Mouse (Mus musculus) layer of hippocampus, adult 9-11 months (tissue): ENCODE data around the gene Ppfia4.

Experiments used
- DNase-seq: peaks from one replicate; pipeline ENCODE4 v3.0.0; 2022

Gene Ppfia4

DNA sequence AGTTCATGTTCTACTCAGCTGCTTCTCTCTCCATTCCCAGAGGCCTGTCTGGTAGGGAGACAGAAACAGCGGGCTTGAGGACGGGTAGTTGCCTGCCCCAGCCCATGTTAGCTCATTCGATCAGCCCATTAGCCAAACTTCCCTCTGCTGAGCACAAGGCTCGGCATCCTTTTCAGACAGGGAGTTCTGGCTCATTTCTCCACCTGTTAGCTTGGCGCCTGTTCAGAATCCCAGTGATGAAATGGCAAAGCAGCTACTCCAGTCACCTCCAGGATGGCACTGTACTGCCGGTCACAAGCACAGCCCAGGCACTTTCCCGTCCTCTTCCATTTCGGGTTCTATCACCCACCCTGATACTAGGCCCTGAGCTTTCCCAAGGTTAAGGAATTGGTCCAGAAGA, 35.5 kb downstream of the Ppfia4 start:
- DNase-seq = peak; percentile 76

DNA sequence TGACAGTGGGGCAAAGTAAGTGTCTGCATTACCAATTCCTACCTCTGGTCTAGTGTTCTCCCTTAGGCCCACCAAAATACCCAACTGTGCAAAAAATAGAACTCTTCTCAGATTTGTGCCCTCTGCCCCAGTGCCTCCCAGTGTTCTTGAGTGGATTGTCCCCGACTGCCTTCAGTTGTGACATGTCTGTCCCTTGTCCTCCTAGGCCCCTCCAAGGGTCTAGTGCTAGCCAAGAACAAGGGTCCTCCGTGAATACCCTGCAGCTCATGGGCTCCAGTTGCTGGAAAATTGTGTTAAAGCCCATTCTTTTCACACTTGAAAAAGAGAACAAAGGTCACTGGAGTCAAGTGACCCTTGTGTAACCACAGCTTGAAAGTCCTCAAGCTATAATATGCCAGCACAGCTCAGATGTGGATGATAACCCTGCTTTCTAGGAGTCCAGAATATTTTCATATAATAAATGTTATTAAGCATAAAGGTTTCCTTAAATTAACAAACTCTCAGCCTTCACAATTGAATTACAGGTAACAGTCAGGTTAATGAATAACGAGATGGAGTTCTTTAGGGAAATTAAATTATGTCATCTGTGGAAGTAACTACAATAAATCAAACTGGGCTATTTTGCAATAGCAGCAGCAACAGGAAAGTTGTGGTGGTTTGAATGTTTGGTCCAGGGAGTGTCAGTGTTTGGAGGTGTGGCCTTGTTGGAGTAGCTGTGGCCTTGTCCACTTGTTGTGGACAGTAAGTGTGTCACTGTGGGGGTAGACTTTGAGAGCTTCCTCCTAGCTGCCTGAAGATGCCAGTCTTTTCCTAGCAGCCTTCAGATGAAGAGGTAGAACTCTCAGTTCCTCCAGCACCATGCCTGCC, 38.8 kb downstream of the Ppfia4 start:
- DNase-seq = no peak

GRCm38 (mm10) chr1:134293276-134293675, 39.5 kb downstream of the Ppfia4 start:
- no peak for DNase-seq

- no peak for DNase-seq
Measured at GRCm38 (mm10) chr1:134292601-134293000, 40.1 kb downstream of the Ppfia4 start.

DNA sequence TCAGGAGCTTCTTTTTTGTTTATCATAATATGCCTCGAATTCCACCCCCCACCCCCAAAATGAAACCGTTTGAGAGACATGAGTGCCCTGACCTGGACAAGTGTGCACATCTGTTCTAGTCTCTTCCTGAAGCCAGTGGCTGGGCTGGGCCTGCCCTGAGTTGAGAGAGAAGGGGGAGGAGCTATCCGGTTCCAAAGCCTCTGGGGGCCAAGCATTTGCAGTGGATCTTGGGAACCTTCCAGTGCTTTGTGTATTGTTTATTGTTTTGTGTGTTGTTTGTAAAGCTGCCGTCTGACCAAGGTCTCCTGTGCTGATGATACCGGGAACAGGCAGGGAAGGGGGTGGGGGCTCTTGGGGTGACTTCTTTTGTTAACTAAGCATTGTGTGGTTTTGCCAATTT, 40.7 kb downstream of the Ppfia4 start:
- peak; percentile 66 for DNase-seq

- no peak for DNase-seq
Measured at GRCm38 (mm10) chr1:134291555-134291954, 41.2 kb downstream of the Ppfia4 start.

DNA sequence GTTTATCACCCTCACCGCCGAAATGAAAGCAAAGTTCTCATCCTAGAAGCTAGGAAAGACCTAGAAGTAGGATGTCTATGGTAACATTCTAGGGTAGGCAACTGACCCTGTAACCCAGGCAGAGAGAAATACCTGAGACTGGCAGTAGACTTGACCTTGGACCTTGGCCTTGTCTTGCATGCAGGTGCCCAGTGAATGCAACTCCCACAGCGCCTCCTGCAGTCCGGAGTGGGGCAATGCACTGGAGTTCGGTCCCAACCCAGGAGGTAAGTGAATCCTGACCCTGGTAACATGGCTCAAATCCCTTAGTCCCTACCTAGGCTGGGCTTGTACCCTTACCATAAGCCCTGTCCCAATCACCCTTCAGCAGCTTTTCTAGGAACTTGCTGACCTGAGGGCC, 41.8 kb downstream of the Ppfia4 start:
- no peak for DNase-seq

DNA sequence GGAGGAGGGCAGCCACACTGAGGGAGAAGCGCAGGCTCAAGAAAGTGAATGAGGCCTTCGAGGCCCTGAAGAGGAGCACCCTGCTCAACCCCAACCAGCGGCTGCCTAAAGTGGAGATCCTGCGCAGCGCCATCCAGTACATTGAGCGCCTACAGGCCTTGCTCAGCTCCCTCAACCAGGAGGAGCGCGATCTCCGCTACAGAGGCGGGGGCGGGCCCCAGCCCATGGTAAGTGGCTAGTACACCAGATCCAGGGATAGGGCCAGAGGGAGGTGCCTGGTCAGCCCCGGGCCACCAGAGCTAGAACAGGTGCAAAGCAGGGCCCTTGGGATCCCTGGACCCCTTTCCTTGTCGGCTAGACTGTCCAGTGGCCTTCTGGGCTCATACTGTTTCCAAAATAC, 42.4 kb downstream of the Ppfia4 start:
- DNase-seq = no peak

GRCm38 (mm10) chr1:134289598-134290099, 43.1 kb downstream of the Ppfia4 start, which contains the start of gene Myog:
Gene Myog (plus strand): TSS chr1:134289989.
- DNase-seq = no peak

DNA sequence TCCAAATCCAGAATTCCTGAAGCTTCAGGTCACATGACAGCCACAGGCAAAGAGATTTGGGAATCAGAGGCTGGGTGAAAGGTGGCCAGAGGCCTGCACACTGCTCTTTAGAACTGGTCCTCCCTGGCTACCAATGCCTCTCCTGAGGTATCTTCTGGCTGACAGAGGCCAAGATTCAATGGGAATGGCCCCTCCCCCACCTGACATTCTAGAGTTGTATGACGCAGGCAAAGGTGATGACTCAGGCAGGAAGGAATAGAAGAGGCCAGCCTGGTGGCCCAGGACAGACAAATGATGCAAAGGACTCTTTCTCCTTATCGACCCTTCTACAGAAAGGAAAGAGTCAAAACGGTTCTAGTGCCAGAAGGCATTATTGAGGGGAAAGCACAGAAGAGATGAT, 44.5 kb downstream of the Ppfia4 start:
- no peak for DNase-seq

DNA sequence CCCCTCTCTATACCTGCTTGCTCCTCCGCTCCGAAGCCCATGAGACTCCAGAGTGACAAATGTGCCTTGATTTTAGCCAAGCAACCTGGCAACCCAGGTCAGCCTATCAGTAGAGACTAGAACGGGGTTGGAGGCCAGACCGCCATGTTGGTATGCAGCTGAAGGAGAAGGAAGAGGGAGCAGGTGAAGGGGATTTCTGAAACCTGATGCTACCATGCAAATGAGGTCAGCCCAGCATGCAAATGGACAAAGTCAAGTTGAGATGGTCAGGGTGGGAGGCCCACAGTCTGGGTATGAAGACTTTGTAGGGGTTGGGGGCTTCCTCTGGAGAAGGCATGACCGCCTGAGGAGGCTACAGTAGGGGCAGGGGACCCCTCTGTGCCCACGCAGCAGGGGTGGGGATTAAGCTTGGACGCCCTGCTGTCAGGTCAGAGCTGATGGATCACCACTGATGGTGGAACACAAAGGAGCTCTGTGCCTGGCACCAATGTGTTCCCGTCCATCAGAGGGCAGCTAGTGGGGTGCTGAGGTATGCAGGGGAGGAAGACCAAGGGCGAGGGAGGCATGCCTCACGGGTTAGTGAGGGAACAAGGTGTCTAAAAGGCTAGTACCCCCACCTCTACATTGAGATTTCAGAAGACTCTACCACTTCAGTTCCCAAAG, 47.1 kb downstream of the Ppfia4 start:
- no peak for DNase-seq

DNA sequence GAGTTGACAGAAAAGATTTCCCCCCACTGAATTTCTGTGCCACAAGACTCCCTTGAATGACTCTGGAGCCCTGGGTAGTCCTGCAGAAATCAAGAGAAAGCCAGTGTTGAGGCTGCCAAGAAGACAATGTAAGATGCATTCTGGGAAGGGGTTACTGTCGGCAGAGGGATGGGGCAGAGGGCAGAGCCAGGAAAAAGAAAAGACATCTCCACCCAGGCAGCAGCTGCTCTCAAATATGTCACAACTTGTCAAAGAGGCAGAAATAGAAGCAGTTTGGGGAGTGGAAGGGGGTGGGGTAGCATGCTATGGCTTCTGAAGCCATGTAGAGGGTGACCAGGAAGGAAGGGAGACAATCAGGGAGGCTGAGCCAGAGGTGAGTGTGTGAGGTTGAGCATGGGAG, 49.6 kb downstream of the Ppfia4 start:
- DNase-seq = no peak

DNA sequence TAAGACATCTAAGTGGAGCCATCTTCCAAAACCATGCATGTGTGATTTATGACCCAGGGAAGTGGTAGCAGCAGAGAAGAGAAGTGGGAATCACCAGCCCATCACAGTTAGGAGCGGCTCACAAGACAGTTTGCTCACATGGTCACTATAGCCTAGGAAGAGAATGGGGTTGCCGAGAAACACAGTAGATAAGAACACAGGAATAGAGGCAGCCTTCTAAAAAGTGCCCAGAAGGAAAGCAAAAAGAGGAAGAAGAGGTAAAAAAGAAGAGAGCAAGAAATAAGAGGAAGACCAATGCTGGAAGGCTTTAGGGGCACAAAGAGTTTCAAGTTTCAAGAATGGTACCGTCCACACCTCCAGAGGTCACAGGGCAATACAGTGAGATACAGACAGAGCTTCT, 50.4 kb downstream of the Ppfia4 start:
- DNase-seq = no peak

DNA sequence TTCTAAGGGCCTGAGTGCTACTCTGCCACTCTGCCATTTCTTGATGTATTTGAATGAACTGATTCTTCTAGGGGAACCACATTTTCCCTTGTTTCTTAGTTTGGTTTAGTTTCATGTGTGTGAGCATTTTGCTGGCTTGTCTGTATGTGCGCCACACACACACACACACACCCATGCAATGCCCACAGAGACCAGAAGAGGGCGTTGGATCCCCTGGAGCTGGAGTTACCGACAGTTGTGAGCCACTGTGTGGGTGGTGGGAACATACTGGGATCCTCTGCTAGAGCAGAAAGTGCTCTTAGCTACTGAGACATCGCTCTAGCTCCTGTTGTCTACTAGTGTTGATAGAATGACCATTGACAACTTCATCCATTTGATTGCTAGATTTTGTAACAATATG, 51.2 kb downstream of the Ppfia4 start:
- no peak for DNase-seq

DNA sequence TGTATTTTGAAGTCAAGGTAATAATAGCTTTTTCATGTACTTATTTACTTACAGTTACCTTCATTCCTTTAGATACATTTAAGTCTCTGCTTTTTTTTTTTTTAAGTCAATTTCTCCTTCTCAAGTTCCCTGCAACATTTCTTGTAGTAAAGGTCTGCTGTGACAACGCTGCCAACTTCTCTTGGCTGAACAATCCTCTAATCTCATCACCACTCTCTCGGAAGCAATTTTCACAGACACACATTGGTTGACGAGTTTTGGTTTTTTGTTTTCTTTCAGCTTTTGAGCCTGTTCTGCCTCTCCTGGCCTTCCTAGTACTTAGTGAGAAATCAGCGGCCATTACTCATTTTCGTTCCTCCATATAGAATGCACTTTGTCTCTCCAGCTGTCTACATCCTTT, 52.6 kb downstream of the Ppfia4 start:
- no peak for DNase-seq

DNA sequence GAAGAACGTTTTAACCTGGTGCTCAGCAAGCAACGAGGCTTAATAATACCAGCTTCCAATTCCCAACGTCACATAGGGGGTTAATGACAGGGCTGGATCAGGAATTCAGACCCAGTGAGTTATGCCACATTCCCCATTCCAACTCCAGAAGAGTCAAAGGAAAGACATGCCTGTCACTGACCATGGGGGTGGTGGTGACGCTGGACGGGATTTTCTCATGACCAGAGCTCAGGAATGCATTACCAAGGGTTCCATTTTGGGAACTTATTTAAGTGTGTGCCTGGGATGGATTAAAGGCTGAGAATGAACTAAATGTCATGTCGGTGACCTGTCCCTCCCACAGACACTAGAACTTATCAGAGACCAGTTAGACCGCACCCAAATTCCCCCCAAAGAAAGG, 55.9 kb downstream of the Ppfia4 start:
- no peak for DNase-seq

DNA sequence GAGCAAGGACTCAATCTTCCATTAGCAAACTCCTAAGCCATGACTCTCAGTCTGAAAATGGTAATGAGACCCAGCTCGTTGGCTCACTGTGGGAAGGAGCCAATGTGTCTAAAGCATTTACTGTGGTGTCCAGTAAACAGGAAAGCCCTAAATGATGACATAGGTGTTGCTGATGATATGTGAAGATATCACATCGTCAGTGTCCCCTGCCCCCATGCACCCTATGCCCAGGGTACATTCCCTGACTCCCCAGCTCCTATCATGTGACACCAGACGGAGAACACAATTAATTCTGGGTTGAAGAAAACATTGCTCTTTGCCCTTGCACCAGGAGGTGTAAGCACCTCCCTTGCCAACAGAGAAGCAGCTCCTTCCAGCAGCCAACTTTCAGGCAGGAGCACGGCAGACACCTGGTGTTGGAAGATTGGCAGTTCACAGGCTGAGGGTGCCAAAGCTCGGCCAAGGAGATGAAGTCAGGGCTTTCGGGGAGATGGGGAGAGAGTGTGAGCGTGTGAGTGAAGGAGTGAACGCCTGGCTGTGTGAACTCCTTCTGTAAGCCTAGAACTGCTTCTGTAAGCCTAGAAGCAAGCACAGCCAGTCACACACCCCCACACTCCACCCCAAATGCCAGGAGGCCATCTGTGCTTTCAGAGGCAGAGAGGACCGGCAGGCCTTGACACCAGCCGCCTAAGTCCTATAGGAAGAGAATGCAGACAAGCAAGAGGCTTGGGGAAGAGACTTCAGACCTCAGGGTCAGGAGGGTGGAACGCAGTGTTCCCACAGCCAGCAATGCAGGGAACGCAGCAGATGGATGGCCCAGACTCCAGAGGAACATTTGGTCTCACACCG, 56.9 kb downstream of the Ppfia4 start:
- DNase-seq = peak; percentile 65

DNA sequence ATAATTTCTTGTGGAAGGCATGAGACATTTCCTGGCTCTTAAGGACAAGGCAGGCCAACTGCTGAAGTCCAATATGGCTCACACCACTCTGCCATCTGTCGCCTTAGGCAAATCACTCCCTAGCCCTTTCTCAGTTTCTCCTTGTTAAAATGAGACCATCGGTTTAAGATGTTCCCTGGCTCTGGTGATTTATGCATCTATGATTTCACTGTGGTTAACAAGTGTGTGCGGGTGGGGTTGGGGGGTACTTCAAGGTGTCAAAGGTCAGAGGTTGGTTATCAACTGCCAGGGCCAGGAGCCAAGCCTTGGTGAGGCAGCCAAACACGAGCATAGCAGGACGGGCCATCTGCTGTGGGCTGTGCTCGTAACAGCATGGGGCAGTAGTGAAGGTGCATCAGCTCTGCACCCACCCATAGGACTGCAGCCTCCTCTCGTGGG, 58.2 kb downstream of the Ppfia4 start:
- no peak for DNase-seq

GRCm38 (mm10) chr1:134273493-134274395, 59.0 kb downstream of the Ppfia4 start:
- DNase-seq = peak; percentile 67

GRCm38 (mm10) chr1:134272754-134273250, 59.9 kb downstream of the Ppfia4 start:
- DNase-seq = no peak

GRCm38 (mm10) chr1:134270026-134270425, 62.7 kb downstream of the Ppfia4 start:
- DNase-seq = no peak

GRCm38 (mm10) chr1:134265797-134266196, 66.9 kb downstream of the Ppfia4 start:
- DNase-seq = no peak
